Mouse (Mus musculus): Measurements from ENCODE around the gene Ehd2.

GRCm38 (mm10) chr7:16005020-16005419, 37.7 kb upstream of the Ehd2 start:
- TF ChIP-seq GATA2 (IDR thresholded peaks at IDR 0.05; ENCODE audit: borderline replicate concordance, low read depth, low read length), result no peak
- no peak for TF ChIP-seq CTCF (IDR thresholded peaks at IDR 0.05; ENCODE audit: low read depth, low read length)
- no peak for TF ChIP-seq POLR2AphosphoS5 (IDR thresholded peaks at IDR 0.05; ENCODE audit: insufficient replicate concordance, low read depth, low read length)
